Mouse (Mus musculus): ENCODE data around the gene Gstp2. TPM values are rescaled to one million over a fixed set of nuclear protein-coding genes. Genes with fewer than 3 reads are reported as not detected.

Gene Gstp2
- polyA plus RNA-seq, 1 experiment from 2014 or later, result 6.4 TPM

GRCm38 (mm10) chr19:4083316-4083715 is 37.5 kb upstream of the Gstp2 start:
- TF ChIP-seq EP300 (IDR thresholded peaks at IDR 0.05; ENCODE audit: low read depth) (no peak), CTCF (IDR thresholded peaks at IDR 0.05; ENCODE audit: low read depth) (no peak)
- H3K27me3 ChIP-seq (ENCODE audit: insufficient read depth, low read length), result 0 out of 2 replicates have a peak, but pooled peaks cover 2% of the 10 kb centered on the region
- ATAC-seq (no peak), DNase-seq (no peak)
- peaks cover 25% of the 10 kb centered on the region for H3K4me1 ChIP-seq (ENCODE audit: insufficient read depth)
- no peak overlapping the region for H3K9ac ChIP-seq (replicated peaks)
- no peak overlapping the region for H3K4me3 ChIP-seq (ENCODE audit: low read depth, low read length)
- no peak overlapping the region for H3K27ac ChIP-seq (ENCODE audit: low read depth)
- H3K36me3 ChIP-seq (replicated peaks; ENCODE audit: insufficient read depth, low read length), result no peaks in the 10 kb centered on the region
- H3K4me2 ChIP-seq (ENCODE audit: low read depth, low read length), result no peak overlapping the region
- WGBS (ENCODE audit: insufficient replicate concordance), result 81% methylated on average over 7 of the region's 7 CpGs
- no peaks in the 10 kb centered on the region for H3K9me3 ChIP-seq (ENCODE audit: low read length)

- Histone ChIP-seq H3K27ac (ENCODE audit: low read depth) (no peak overlapping the region), H3K4me3 (ENCODE audit: low read depth, low read length) (no peak overlapping the region), H3K9me3 (ENCODE audit: low read length) (no peaks in the 10 kb centered on the region), H3K27me3 (ENCODE audit: insufficient read depth, low read length) (0 out of 2 replicates have a peak, but pooled peaks cover 2% of the 10 kb centered on the region), H3K4me2 (ENCODE audit: low read depth, low read length) (no peak overlapping the region), H3K9ac (replicated peaks) (no peak overlapping the region), H3K36me3 (replicated peaks; ENCODE audit: insufficient read depth, low read length) (no peaks in the 10 kb centered on the region), H3K4me1 (ENCODE audit: insufficient read depth) (peaks cover 25% of the 10 kb centered on the region)
- ATAC-seq (no peak), DNase-seq (no peak)
- TF ChIP-seq CTCF (IDR thresholded peaks at IDR 0.05; ENCODE audit: low read depth), result no peak
- TF ChIP-seq EP300 (IDR thresholded peaks at IDR 0.05; ENCODE audit: low read depth), result no peak
- 73% methylated on average over 11 of the region's 11 CpGs for WGBS (ENCODE audit: insufficient replicate concordance)
These were observed 36.6 kb upstream of the Gstp2 start for GRCm38 (mm10) chr19:4082219-4082965.

GRCm38 (mm10) chr19:4081394-4081793 is 35.6 kb upstream of the Gstp2 start, which contains the start of gene Cabp2:
Gene Cabp2 (plus strand): TSS chr19:4081578.
- no peak within 1 kb of the TSS; the same call in 1 of the 2 replicates for H3K27ac ChIP-seq (ENCODE audit: low read depth)
- no peak within 1 kb of the TSS for H3K4me3 ChIP-seq (ENCODE audit: low read depth, low read length)

GRCm38 (mm10) chr19:4080511-4081009 is 34.7 kb upstream of the Gstp2 start:
- no peak overlapping the region for H3K4me3 ChIP-seq (ENCODE audit: low read depth, low read length)
- H3K36me3 ChIP-seq (replicated peaks; ENCODE audit: insufficient read depth, low read length), result no peaks in the 10 kb centered on the region
- 44% methylated on average over 8 of the region's 8 CpGs for WGBS (ENCODE audit: insufficient replicate concordance)
- peak; percentile 43 for DNase-seq
- no peaks in the 10 kb centered on the region for H3K9me3 ChIP-seq (ENCODE audit: low read length)
- H3K27ac ChIP-seq (ENCODE audit: low read depth), result no peak overlapping the region; the same call in 1 of the 2 replicates
- peaks cover 25% of the 10 kb centered on the region for H3K4me1 ChIP-seq (ENCODE audit: insufficient read depth)
- no peaks in the 10 kb centered on the region for H3K27me3 ChIP-seq (ENCODE audit: insufficient read depth, low read length)
- TF ChIP-seq CTCF (IDR thresholded peaks at IDR 0.05; ENCODE audit: low read depth) (peak; percentile 70), EP300 (IDR thresholded peaks at IDR 0.05; ENCODE audit: low read depth) (no peak)
- peak overlapping the region; percentile 27 for H3K4me2 ChIP-seq (ENCODE audit: low read depth, low read length)
- H3K9ac ChIP-seq (replicated peaks), result no peak overlapping the region
- ATAC-seq, result peak; percentile 72

More at GRCm38 (mm10) chr19:4081394-4081793, 35.6 kb upstream of the Gstp2 start, which contains the start of gene Cabp2:
- TF ChIP-seq CTCF (IDR thresholded peaks at IDR 0.05; ENCODE audit: low read depth) (no peak), EP300 (IDR thresholded peaks at IDR 0.05; ENCODE audit: low read depth) (no peak)
- WGBS (ENCODE audit: insufficient replicate concordance), result 59% methylated on average over 3 of the region's 3 CpGs
- no peak for DNase-seq
- H3K4me2 ChIP-seq (ENCODE audit: low read depth, low read length), result peak within 1 kb of the TSS; percentile 27
- 0 out of 2 replicates have a peak, but pooled peaks cover 2% of the 10 kb centered on the region for H3K27me3 ChIP-seq (ENCODE audit: insufficient read depth, low read length)
- H3K36me3 ChIP-seq (replicated peaks; ENCODE audit: insufficient read depth, low read length), result no peaks in the 10 kb centered on the region
- H3K9ac ChIP-seq (replicated peaks), result no peak within 1 kb of the TSS
- peaks cover 25% of the 10 kb centered on the region for H3K4me1 ChIP-seq (ENCODE audit: insufficient read depth)
- ATAC-seq, result no peak
- no peaks in the 10 kb centered on the region for H3K9me3 ChIP-seq (ENCODE audit: low read length)

GRCm38 (mm10) chr19:4079594-4079993 is 33.8 kb upstream of the Gstp2 start:
- H3K27ac ChIP-seq (ENCODE audit: low read depth), result no peak overlapping the region
- TF ChIP-seq EP300 (IDR thresholded peaks at IDR 0.05; ENCODE audit: low read depth), result no peak
- TF ChIP-seq CTCF (IDR thresholded peaks at IDR 0.05; ENCODE audit: low read depth), result no peak
- 60% methylated on average over 1 of the region's 1 CpGs for WGBS (ENCODE audit: insufficient replicate concordance)
- no peak overlapping the region for H3K4me3 ChIP-seq (ENCODE audit: low read depth, low read length)
- no peak overlapping the region for H3K4me2 ChIP-seq (ENCODE audit: low read depth, low read length)
- DNase-seq (no peak), ATAC-seq (peak; percentile 46)
- H3K9me3 ChIP-seq (ENCODE audit: low read length), result no peaks in the 10 kb centered on the region
- H3K4me1 ChIP-seq (ENCODE audit: insufficient read depth), result peaks cover 25% of the 10 kb centered on the region
- H3K36me3 ChIP-seq (replicated peaks; ENCODE audit: insufficient read depth, low read length), result no peaks in the 10 kb centered on the region
- H3K9ac ChIP-seq (replicated peaks), result no peak overlapping the region
- no peaks in the 10 kb centered on the region for H3K27me3 ChIP-seq (ENCODE audit: insufficient read depth, low read length)

GRCm38 (mm10) chr19:4075531-4075930 is 29.7 kb upstream of the Gstp2 start:
- Histone ChIP-seq H3K27me3 (ENCODE audit: insufficient read depth, low read length) (no peaks in the 10 kb centered on the region), H3K4me2 (ENCODE audit: low read depth, low read length) (no peak overlapping the region), H3K36me3 (replicated peaks; ENCODE audit: insufficient read depth, low read length) (no peaks in the 10 kb centered on the region), H3K4me3 (ENCODE audit: low read depth, low read length) (no peak overlapping the region), H3K9me3 (ENCODE audit: low read length) (no peaks in the 10 kb centered on the region), H3K4me1 (ENCODE audit: insufficient read depth) (peaks cover 20% of the 10 kb centered on the region), H3K27ac (ENCODE audit: low read depth) (no peak overlapping the region), H3K9ac (replicated peaks) (no peak overlapping the region)
- DNase-seq (no peak), ATAC-seq (no peak)
- no peak for TF ChIP-seq EP300 (IDR thresholded peaks at IDR 0.05; ENCODE audit: low read depth)
- TF ChIP-seq CTCF (IDR thresholded peaks at IDR 0.05; ENCODE audit: low read depth), result no peak
- WGBS (ENCODE audit: insufficient replicate concordance), result 81% methylated on average over 1 of the region's 1 CpGs

All from liver, postnatal 0 days (tissue).